Mouse (Mus musculus): ENCODE results near the gene Atp5j. TPM values are rescaled to one million over a fixed set of nuclear protein-coding genes. Genes with fewer than 3 reads are reported as not detected.

Atp5j gene
- polyA plus RNA-seq, 1 experiment from 2014 or later, result 838 TPM

DNA sequence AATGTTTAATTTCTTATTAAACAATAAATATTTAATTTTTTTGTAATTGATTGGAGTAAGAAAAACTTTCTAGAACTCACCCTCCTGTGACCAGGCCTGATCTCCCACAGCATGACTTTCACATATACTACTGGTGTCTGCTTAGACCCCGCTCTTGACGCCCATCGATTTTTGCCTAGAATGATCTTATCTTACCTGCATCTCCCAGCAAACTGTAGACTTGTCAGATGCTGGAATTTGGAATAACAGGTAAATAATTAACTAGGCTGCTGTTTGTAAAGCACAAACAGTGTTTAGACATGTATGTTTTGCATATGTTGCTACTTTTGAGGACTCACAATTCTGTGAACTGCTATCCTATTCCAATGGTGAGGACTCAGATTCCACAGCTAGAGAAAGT, 29.2 kb downstream of the Atp5j start:
- Histone ChIP-seq H3K4me1 (replicated peaks) (no peaks in the 10 kb centered on the region; the same call in 1 of the 2 replicates), H3K4me2 (no peak overlapping the region), H3K27me3 (no peaks in the 10 kb centered on the region), H3K27ac (no peak overlapping the region), H3K9me3 (no peaks in the 10 kb centered on the region), H3K4me3 (replicated peaks) (no peak overlapping the region), H3K9ac (replicated peaks) (no peak overlapping the region), H3K36me3 (no peaks in the 10 kb centered on the region)
- no peak for ATAC-seq (ENCODE audit: insufficient number of reproducible peaks, insufficient read depth, low FRiP score, low TSS enrichment, low read depth)
- WGBS, result 96% methylated on average over 3 of the region's 3 CpGs

- Histone ChIP-seq H3K36me3 (no peaks in the 10 kb centered on the region), H3K4me3 (replicated peaks) (no peak overlapping the region), H3K4me1 (replicated peaks) (no peaks in the 10 kb centered on the region; the same call in 1 of the 2 replicates), H3K27me3 (no peaks in the 10 kb centered on the region), H3K4me2 (no peak overlapping the region), H3K27ac (no peak overlapping the region), H3K9me3 (no peaks in the 10 kb centered on the region), H3K9ac (replicated peaks) (no peak overlapping the region)
- no peak for ATAC-seq (ENCODE audit: insufficient number of reproducible peaks, insufficient read depth, low FRiP score, low TSS enrichment, low read depth)
- 56% methylated on average over 5 of the region's 5 CpGs for WGBS
Observed at GRCm38 (mm10) chr16:84804866-84805265, 30.6 kb downstream of the Atp5j start.

GRCm38 (mm10) chr16:84802217-84802616, 33.2 kb downstream of the Atp5j start:
- Histone ChIP-seq H3K27me3 (no peaks in the 10 kb centered on the region), H3K9ac (replicated peaks) (no peak overlapping the region), H3K36me3 (no peaks in the 10 kb centered on the region), H3K4me3 (replicated peaks) (no peak overlapping the region), H3K27ac (no peak overlapping the region), H3K4me2 (no peak overlapping the region), H3K9me3 (no peaks in the 10 kb centered on the region), H3K4me1 (replicated peaks) (no peaks in the 10 kb centered on the region; the same call in 1 of the 2 replicates)
- WGBS, result 64% methylated on average over 6 of the region's 6 CpGs
- ATAC-seq (ENCODE audit: insufficient number of reproducible peaks, insufficient read depth, low FRiP score, low TSS enrichment, low read depth), result no peak

DNA sequence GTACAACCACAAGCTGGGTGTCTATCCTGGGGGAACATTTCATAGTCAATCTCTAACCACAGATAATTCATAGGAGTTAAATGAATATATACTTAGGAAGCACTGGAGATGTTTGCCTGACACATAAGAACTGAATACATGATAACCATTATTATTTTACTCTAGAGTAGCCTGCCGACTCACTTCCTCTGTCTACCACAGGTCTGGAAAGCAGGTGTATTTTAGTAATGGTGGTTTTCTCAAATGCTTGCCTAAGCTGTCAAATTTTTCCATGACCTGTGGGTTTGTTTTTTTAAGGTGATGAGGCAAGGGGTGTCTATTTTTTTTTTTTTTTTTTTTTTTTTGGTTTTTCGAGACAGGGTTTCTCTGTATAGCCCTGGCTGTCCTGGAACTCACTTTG, 35.4 kb downstream of the Atp5j start:
- WGBS, result 86% methylated on average over 1 of the region's 2 CpGs

DNA sequence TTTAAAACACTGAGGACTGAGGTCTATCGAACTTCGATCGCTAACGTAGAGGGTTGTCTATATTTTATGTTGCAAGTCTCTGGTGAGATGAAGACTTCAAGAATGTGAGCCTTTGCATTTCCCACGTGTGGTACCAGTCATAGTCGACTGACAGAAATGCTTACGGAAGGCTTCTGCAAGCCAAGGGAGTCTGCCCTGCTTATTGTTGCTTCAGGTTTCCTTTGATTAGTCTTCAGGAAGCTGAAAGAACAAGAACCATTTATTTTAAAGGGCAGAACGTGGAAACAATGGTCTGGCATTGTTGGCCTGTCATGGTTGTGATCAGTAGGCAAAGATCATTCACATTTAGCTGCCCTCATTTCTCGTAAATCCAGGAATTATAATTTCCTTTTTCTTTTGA, 38.7 kb downstream of the Atp5j start:
- no peak overlapping the region for H3K9ac ChIP-seq (replicated peaks)
- H3K9me3 ChIP-seq, result no peaks in the 10 kb centered on the region
- no peak overlapping the region for H3K27ac ChIP-seq
- 78% methylated on average over 9 of the region's 9 CpGs for WGBS
- no peak overlapping the region for H3K4me2 ChIP-seq
- H3K36me3 ChIP-seq, result no peaks in the 10 kb centered on the region
- ATAC-seq (ENCODE audit: insufficient number of reproducible peaks, insufficient read depth, low FRiP score, low TSS enrichment, low read depth), result no peak
- no peaks in the 10 kb centered on the region for H3K27me3 ChIP-seq
- no peaks in the 10 kb centered on the region for H3K4me1 ChIP-seq (replicated peaks)
- no peak overlapping the region for H3K4me3 ChIP-seq (replicated peaks)

More for the DNA sequence above, 35.4 kb downstream of the Atp5j start:
- Histone ChIP-seq H3K4me3 (replicated peaks) (no peak overlapping the region), H3K27ac (no peak overlapping the region), H3K9ac (replicated peaks) (no peak overlapping the region), H3K4me1 (replicated peaks) (no peaks in the 10 kb centered on the region; the same call in 1 of the 2 replicates), H3K4me2 (no peak overlapping the region), H3K36me3 (no peaks in the 10 kb centered on the region), H3K27me3 (no peaks in the 10 kb centered on the region), H3K9me3 (no peaks in the 10 kb centered on the region)
- ATAC-seq (ENCODE audit: insufficient number of reproducible peaks, insufficient read depth, low FRiP score, low TSS enrichment, low read depth), result no peak

DNA sequence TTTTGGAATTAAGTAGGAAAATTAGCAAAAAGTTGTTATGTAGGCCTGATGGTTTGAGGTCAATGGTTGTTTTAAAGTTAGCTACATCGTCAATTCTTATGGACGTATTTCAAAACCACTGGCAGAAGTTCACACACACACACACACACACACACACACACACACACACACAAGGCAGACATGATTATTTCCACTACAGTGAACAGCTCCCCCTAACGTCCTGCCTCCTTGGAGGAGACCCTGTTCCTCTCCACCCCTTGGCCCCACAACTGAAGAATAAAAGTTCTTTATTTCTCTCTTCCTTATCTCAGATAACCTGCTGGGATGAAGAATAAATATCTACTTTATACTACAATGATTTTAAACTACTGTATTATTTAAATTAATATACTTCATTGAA, 40.1 kb downstream of the Atp5j start:
- Histone ChIP-seq H3K9ac (replicated peaks) (no peak overlapping the region), H3K4me2 (no peak overlapping the region), H3K4me1 (replicated peaks) (no peaks in the 10 kb centered on the region), H3K36me3 (no peaks in the 10 kb centered on the region), H3K27me3 (no peaks in the 10 kb centered on the region), H3K4me3 (replicated peaks) (no peak overlapping the region), H3K9me3 (no peaks in the 10 kb centered on the region), H3K27ac (no peak overlapping the region)
- ATAC-seq (ENCODE audit: insufficient number of reproducible peaks, insufficient read depth, low FRiP score, low TSS enrichment, low read depth), result no peak
- 66% methylated on average over 3 of the region's 3 CpGs for whole genome bisulfite sequencing

GRCm38 (mm10) chr16:84793401-84793800, 42.0 kb downstream of the Atp5j start:
- Histone ChIP-seq H3K36me3 (no peaks in the 10 kb centered on the region), H3K4me3 (replicated peaks) (no peak overlapping the region), H3K27me3 (no peaks in the 10 kb centered on the region), H3K9ac (replicated peaks) (no peak overlapping the region), H3K27ac (no peak overlapping the region), H3K9me3 (no peaks in the 10 kb centered on the region), H3K4me1 (replicated peaks) (no peaks in the 10 kb centered on the region), H3K4me2 (no peak overlapping the region)
- no peak for ATAC-seq (ENCODE audit: insufficient number of reproducible peaks, insufficient read depth, low FRiP score, low TSS enrichment, low read depth)
- WGBS, result 78% methylated on average over 14 of the region's 14 CpGs

- no peak overlapping the region for H3K27ac ChIP-seq
- 92% methylated on average over 2 of the region's 2 CpGs for WGBS
- no peak overlapping the region for H3K9ac ChIP-seq (replicated peaks)
- no peaks in the 10 kb centered on the region for H3K9me3 ChIP-seq
- ATAC-seq (ENCODE audit: insufficient number of reproducible peaks, insufficient read depth, low FRiP score, low TSS enrichment, low read depth), result no peak
- no peak overlapping the region for H3K4me2 ChIP-seq
- H3K27me3 ChIP-seq, result no peaks in the 10 kb centered on the region
- H3K4me3 ChIP-seq (replicated peaks), result no peak overlapping the region
- no peaks in the 10 kb centered on the region for H3K36me3 ChIP-seq
- H3K4me1 ChIP-seq (replicated peaks), result no peaks in the 10 kb centered on the region
Observed at GRCm38 (mm10) chr16:84790595-84791165, 44.7 kb downstream of the Atp5j start.

GRCm38 (mm10) chr16:84784966-84785365, 50.5 kb downstream of the Atp5j start:
- ATAC-seq (ENCODE audit: insufficient number of reproducible peaks, insufficient read depth, low FRiP score, low TSS enrichment, low read depth), result no peak
- no peaks in the 10 kb centered on the region for H3K36me3 ChIP-seq
- no peaks in the 10 kb centered on the region for H3K4me1 ChIP-seq (replicated peaks)
- H3K9ac ChIP-seq (replicated peaks), result no peak overlapping the region
- H3K4me2 ChIP-seq, result no peak overlapping the region
- no peak overlapping the region for H3K27ac ChIP-seq
- no peak overlapping the region for H3K4me3 ChIP-seq (replicated peaks)
- no peaks in the 10 kb centered on the region for H3K9me3 ChIP-seq
- H3K27me3 ChIP-seq, result no peaks in the 10 kb centered on the region
- 22% methylated on average over 7 of the region's 7 CpGs for WGBS

GRCm38 (mm10) chr16:84783279-84783678, 52.1 kb downstream of the Atp5j start:
- no peak for ATAC-seq (ENCODE audit: insufficient number of reproducible peaks, insufficient read depth, low FRiP score, low TSS enrichment, low read depth)
- no peak overlapping the region for H3K4me2 ChIP-seq
- H3K4me1 ChIP-seq (replicated peaks), result no peaks in the 10 kb centered on the region
- no peak overlapping the region for H3K4me3 ChIP-seq (replicated peaks)
- WGBS, result 54% methylated on average over 2 of the region's 2 CpGs
- H3K36me3 ChIP-seq, result no peaks in the 10 kb centered on the region
- no peaks in the 10 kb centered on the region for H3K27me3 ChIP-seq
- peaks cover 5% of the 10 kb centered on the region; the same call in 1 of the 2 replicates for H3K9me3 ChIP-seq
- H3K9ac ChIP-seq (replicated peaks), result no peak overlapping the region
- no peak overlapping the region for H3K27ac ChIP-seq

- no peak for ATAC-seq (ENCODE audit: insufficient number of reproducible peaks, insufficient read depth, low FRiP score, low TSS enrichment, low read depth)
- no peak overlapping the region for H3K4me3 ChIP-seq (replicated peaks)
- peaks cover 5% of the 10 kb centered on the region; the same call in 1 of the 2 replicates for H3K9me3 ChIP-seq
Observed at GRCm38 (mm10) chr16:84779718-84780117, 55.7 kb downstream of the Atp5j start.

More at GRCm38 (mm10) chr16:84779718-84780117, 55.7 kb downstream of the Atp5j start:
- Histone ChIP-seq H3K4me1 (replicated peaks) (peaks cover 2% of the 10 kb centered on the region; the same call in 1 of the 2 replicates), H3K27me3 (peaks cover 19% of the 10 kb centered on the region), H3K36me3 (no peaks in the 10 kb centered on the region), H3K4me2 (no peak overlapping the region), H3K9ac (replicated peaks) (no peak overlapping the region), H3K27ac (no peak overlapping the region)
- 87% methylated on average over 5 of the region's 5 CpGs for WGBS

All from limb, embryonic 12.5 days (tissue).